Mouse (Mus musculus) hindbrain, embryonic 16.5 days (tissue): ENCODE data around the gene Gm48552. TPM values are rescaled to one million over a fixed set of nuclear protein-coding genes. Genes with fewer than 3 reads are reported as not detected.

ENCODE experiments used
- ATAC-seq: fragments of 200-750 bp; cut with Nextera tagmentation; 2 replicates; pipeline ENCODE4 v1.8.0; 2017; ENCODE audit warnings: moderate TSS enrichment, moderate library complexity
- H3K27ac ChIP-seq: fragments of 300-500 bp; sonication (generic); 2 replicates; pipeline ENCODE4 v1.5.1; 2014; ENCODE audit warnings: low read depth, mild to moderate bottlenecking, control low read depth, low read length, moderate library complexity
- H3K27me3 ChIP-seq: fragments of 300-500 bp; sonication (generic); replicated peaks from 2 replicates; pipeline ENCODE4 v1.6.1; 2014; ENCODE audit warnings: low read length; ENCODE audit not compliant: control insufficient read depth, insufficient read depth
- H3K36me3 ChIP-seq: fragments of 300-500 bp; sonication (generic); 2 replicates; pipeline ENCODE4 v1.6.1; 2014; ENCODE audit warnings: mild to moderate bottlenecking, low read length, moderate library complexity, mixed read lengths; ENCODE audit not compliant: control insufficient read depth, insufficient read depth
- H3K4me1 ChIP-seq: fragments of 300-500 bp; sonication (generic); 2 replicates; pipeline ENCODE4 v1.6.1; 2014; ENCODE audit warnings: low read depth, low read length; ENCODE audit not compliant: control insufficient read depth, insufficient read depth
- H3K4me2 ChIP-seq: fragments of 300-500 bp; sonication (generic); 2 replicates; pipeline ENCODE4 v1.6.1; 2014; ENCODE audit warnings: mild to moderate bottlenecking, low read length, control low read depth, moderate library complexity
- H3K4me3 ChIP-seq: fragments of 300-500 bp; sonication (generic); 2 replicates; pipeline ENCODE4 v1.5.1; 2014; ENCODE audit warnings: mild to moderate bottlenecking, low read length, control low read depth, moderate library complexity
- H3K9ac ChIP-seq: fragments of 300-500 bp; sonication (generic); 2 replicates; pipeline ENCODE4 v1.6.1; 2014; ENCODE audit warnings: low read depth, mild to moderate bottlenecking, control low read depth, low read length, moderate library complexity
- H3K9me3 ChIP-seq: fragments of 300-500 bp; sonication (generic); 2 replicates; pipeline ENCODE4 v1.6.1; 2014; ENCODE audit warnings: mild to moderate bottlenecking, low read length, moderate library complexity; ENCODE audit not compliant: control insufficient read depth
- WGBS: fragments of 180-500 bp; shearing (Covaris S2); extraction: QIAGEN DNeasy Blood & Tissue Kit; methylation state at CpG from one replicate; pipeline ENCODE4 v1.1.7; 2014; 5-methylcytosine and 5-hydroxymethylcytosine counted together
- polyA plus RNA-seq: library from polyadenylated mRNA; unstranded; fragments of >200 nt; fragmentation: Nextera tagmentation; extraction: Ambion mirVana; gene quantifications from 2 replicates; pipeline ENCODE4 v1.2.1, GENCODE M21; 2015

Gm48552 gene
- polyA plus RNA-seq, 1 experiment from 2014 or later = 1.5 TPM

- peaks cover 9% of the 10 kb centered on the region; the same call in 1 of the 2 replicates for H3K27me3 ChIP-seq
- under 1% methylated on average over 27 of the region's 29 CpGs for WGBS
- peak overlapping the region; percentile 74 for H3K9ac ChIP-seq
- H3K36me3 ChIP-seq = no peaks in the 10 kb centered on the region
- peak overlapping the region; percentile 69 for H3K4me3 ChIP-seq
- H3K4me1 ChIP-seq = peaks cover 17% of the 10 kb centered on the region
- H3K4me2 ChIP-seq = peak overlapping the region; percentile 90
- H3K9me3 ChIP-seq = no peaks in the 10 kb centered on the region
- H3K27ac ChIP-seq = peak overlapping the region; percentile 56
- no peak; the same call in 1 of the 2 replicates for ATAC-seq
These were observed 38.8 kb upstream of the Gm48552 start for GRCm38 (mm10) chr10:81349961-81350350.

- Histone ChIP-seq H3K4me3 (peak within 1 kb of the TSS; percentile 69), H3K9ac (peak within 1 kb of the TSS; percentile 74), H3K27me3 (peaks cover 6% of the 10 kb centered on the region; the same call in 1 of the 2 replicates), H3K27ac (peak within 1 kb of the TSS; percentile 75), H3K4me1 (peaks cover 17% of the 10 kb centered on the region), H3K9me3 (no peaks in the 10 kb centered on the region), H3K36me3 (no peaks in the 10 kb centered on the region), H3K4me2 (peak within 1 kb of the TSS; percentile 90)
- peak; percentile 97 for ATAC-seq
- under 1% methylated on average over 54 of the region's 54 CpGs for WGBS
These were observed 38.3 kb upstream of the Gm48552 start, which contains the start of gene Hmg20b for GRCm38 (mm10) chr10:81350351-81351063. Gene Hmg20b (minus strand): TSS chr10:81350480.

GRCm38 (mm10) chr10:81351678-81352291 is 37.0 kb upstream of the Gm48552 start:
- Histone ChIP-seq H3K4me2 (no peak overlapping the region), H3K27me3 (peaks cover 6% of the 10 kb centered on the region; the same call in 1 of the 2 replicates), H3K4me3 (no peak overlapping the region), H3K36me3 (no peaks in the 10 kb centered on the region), H3K4me1 (peaks cover 17% of the 10 kb centered on the region), H3K27ac (no peak overlapping the region), H3K9ac (no peak overlapping the region), H3K9me3 (no peaks in the 10 kb centered on the region)
- WGBS = 29% methylated on average over 9 of the region's 9 CpGs
- no peak for ATAC-seq

GRCm38 (mm10) chr10:81354738-81355477 is 33.9 kb upstream of the Gm48552 start:
- Histone ChIP-seq H3K9me3 (no peaks in the 10 kb centered on the region), H3K4me2 (no peak overlapping the region), H3K9ac (no peak overlapping the region), H3K4me3 (no peak overlapping the region), H3K36me3 (no peaks in the 10 kb centered on the region), H3K4me1 (peaks cover 19% of the 10 kb centered on the region), H3K27ac (no peak overlapping the region), H3K27me3 (no peaks in the 10 kb centered on the region)
- ATAC-seq = no peak
- WGBS = 71% methylated on average over 9 of the region's 9 CpGs

- no peaks in the 10 kb centered on the region for H3K36me3 ChIP-seq
- H3K4me1 ChIP-seq = peaks cover 19% of the 10 kb centered on the region
- H3K9ac ChIP-seq = no peak overlapping the region
- no peak overlapping the region for H3K4me2 ChIP-seq
- WGBS = 77% methylated on average over 4 of the region's 4 CpGs
- no peak for ATAC-seq
- no peaks in the 10 kb centered on the region for H3K9me3 ChIP-seq
- no peak overlapping the region for H3K27ac ChIP-seq
- H3K4me3 ChIP-seq = no peak overlapping the region
- H3K27me3 ChIP-seq = no peaks in the 10 kb centered on the region
These were observed 33.3 kb upstream of the Gm48552 start for GRCm38 (mm10) chr10:81355533-81355932.

GRCm38 (mm10) chr10:81356352-81356990 is 32.3 kb upstream of the Gm48552 start:
- Histone ChIP-seq H3K27ac (no peak overlapping the region), H3K4me3 (no peak overlapping the region), H3K27me3 (no peaks in the 10 kb centered on the region), H3K9ac (no peak overlapping the region), H3K9me3 (no peaks in the 10 kb centered on the region), H3K4me1 (peaks cover 17% of the 10 kb centered on the region), H3K4me2 (peak overlapping the region; percentile 94), H3K36me3 (no peaks in the 10 kb centered on the region)
- WGBS = 51% methylated on average over 12 of the region's 12 CpGs
- ATAC-seq = no peak

- 0 out of 2 replicates have a peak, but pooled peaks cover 2% of the 10 kb centered on the region for H3K27me3 ChIP-seq
- H3K9ac ChIP-seq = peak within 1 kb of the TSS; percentile 82
- WGBS = 2% methylated on average over 79 of the region's 79 CpGs
- 0 out of 2 replicates have a peak within 1 kb of the TSS, but pooled peaks have one; percentile 34 for H3K27ac ChIP-seq
- peak within 1 kb of the TSS; percentile 94 for H3K4me2 ChIP-seq
- peak; percentile 96 for ATAC-seq
- H3K9me3 ChIP-seq = no peaks in the 10 kb centered on the region
- H3K36me3 ChIP-seq = peaks cover 3% of the 10 kb centered on the region; the same call in 1 of the 2 replicates
- H3K4me1 ChIP-seq = peaks cover 17% of the 10 kb centered on the region
- H3K4me3 ChIP-seq = peak within 1 kb of the TSS; percentile 87
These were observed 31.6 kb upstream of the Gm48552 start, which contains the start of gene Mfsd12 for GRCm38 (mm10) chr10:81356991-81357844. Gene Mfsd12 (plus strand): TSS chr10:81357491.

- Histone ChIP-seq H3K4me2 (peak overlapping the region; percentile 94), H3K4me1 (peaks cover 17% of the 10 kb centered on the region), H3K9ac (peak overlapping the region; percentile 82), H3K27me3 (0 out of 2 replicates have a peak, but pooled peaks cover 5% of the 10 kb centered on the region), H3K4me3 (peak overlapping the region; percentile 87), H3K9me3 (no peaks in the 10 kb centered on the region), H3K36me3 (peaks cover 3% of the 10 kb centered on the region; the same call in 1 of the 2 replicates), H3K27ac (no peak overlapping the region)
- no peak for ATAC-seq
- WGBS = 31% methylated on average over 4 of the region's 4 CpGs
These were observed 30.6 kb upstream of the Gm48552 start for GRCm38 (mm10) chr10:81358209-81358608.
